Mouse (Mus musculus): ENCODE measurements around the gene Tgds. TPM values are rescaled to one million over a fixed set of nuclear protein-coding genes. Genes with fewer than 3 reads are reported as not detected.

Tgds gene
- polyA plus RNA-seq, 2 experiments = 9.9 to 14.2 TPM

DNA sequence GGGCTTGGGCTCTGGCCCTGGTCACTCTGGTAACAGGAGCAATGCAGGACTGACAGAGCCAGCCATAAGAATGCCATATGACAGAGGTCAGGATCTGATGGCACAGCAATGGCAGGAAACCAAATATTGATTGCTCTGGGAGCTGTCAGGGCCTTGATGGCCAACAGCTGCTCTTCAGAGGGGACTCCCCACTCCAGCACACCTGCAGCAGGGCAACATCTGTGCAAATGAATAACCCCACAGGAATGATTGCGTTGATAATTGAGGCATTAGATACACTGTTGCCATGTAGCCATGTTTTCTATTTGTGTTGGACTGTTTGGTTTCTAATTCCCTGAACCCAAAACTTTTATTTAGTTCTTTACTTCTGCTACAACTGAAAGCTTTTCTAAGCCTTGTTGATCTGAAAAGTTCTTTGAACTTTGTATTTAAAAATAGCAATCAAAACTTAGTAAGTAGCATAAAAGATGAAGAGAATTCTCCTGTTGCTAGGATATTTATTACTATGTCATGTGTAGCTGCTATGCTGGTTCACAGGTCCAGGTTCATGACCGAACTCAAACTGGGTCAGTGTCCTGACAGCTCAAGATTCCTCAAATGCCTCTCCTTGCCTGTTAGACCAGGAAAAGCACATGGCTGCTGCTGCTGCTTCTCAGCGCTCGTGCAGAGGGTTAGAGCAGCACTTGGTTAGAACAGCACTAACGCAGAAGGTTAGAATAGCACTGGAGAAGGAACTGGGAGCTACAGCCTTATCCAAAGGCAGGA, 46.1 kb downstream of the Tgds start:
- ATAC-seq (ENCODE audit: insufficient read depth) (no peak), DNase-seq (ENCODE audit: low read depth in 3 of 3, low spot score in 3 of 3) (no peak)
- no peak overlapping the region for H3K9ac ChIP-seq (replicated peaks)
- TF ChIP-seq CTCF (IDR thresholded peaks at IDR 0.05; ENCODE audit: low read depth) (no peak), EP300 (IDR thresholded peaks at IDR 0.05; ENCODE audit: low read depth) (no peak)
- no peaks in the 10 kb centered on the region for H3K9me3 ChIP-seq (ENCODE audit: control insufficient read depth, low read length)
- WGBS (ENCODE audit: insufficient replicate concordance) = 52% methylated on average over 5 of the region's 5 CpGs
- H3K27ac ChIP-seq = no peak overlapping the region
- no peaks in the 10 kb centered on the region for H3K27me3 ChIP-seq (ENCODE audit: control insufficient read depth, insufficient read depth, low read length)
- H3K4me2 ChIP-seq (ENCODE audit: low read depth) = no peak overlapping the region
- peaks cover 5 to 6% of the 10 kb centered on the region in 2 experiments; a peak in 3 of 4 replicates for H3K4me1 ChIP-seq (replicated peaks; ENCODE audit: control insufficient read depth in 2 of 2, insufficient read depth in 2 of 2, low read length in 1 of 2)
- no peak overlapping the region for H3K4me3 ChIP-seq (ENCODE audit: insufficient read depth in 1 of 2, low read depth in 2 of 2, low read length in 2 of 2)
- no peaks in the 10 kb centered on the region for H3K36me3 ChIP-seq (replicated peaks; ENCODE audit: control insufficient read depth, insufficient read depth, low read depth)

DNA sequence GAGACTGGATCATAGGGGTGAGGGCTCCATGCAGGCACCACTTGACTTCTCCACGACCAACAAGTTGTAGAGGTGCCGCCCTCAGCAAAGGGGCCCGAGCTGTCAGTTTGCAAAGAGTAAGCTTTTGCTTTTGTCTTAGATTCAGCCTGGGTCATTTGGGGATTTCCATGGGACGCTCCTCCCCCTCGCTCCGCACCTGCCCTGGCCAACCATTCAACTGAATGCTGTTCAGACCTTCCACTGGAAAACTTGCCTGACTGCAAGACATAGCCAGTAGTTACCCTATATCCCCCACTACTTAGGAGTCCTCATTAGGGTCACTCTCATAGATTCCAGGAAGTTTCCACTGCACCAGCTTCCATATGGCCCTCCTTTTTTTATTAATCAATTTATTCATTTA, 48.7 kb downstream of the Tgds start:
- no peak for TF ChIP-seq EP300 (IDR thresholded peaks at IDR 0.05; ENCODE audit: low read depth)
- no peak for TF ChIP-seq CTCF (IDR thresholded peaks at IDR 0.05; ENCODE audit: low read depth)
- no peak for DNase-seq (ENCODE audit: low read depth in 3 of 3, low spot score in 3 of 3)
- Histone ChIP-seq H3K4me1 (replicated peaks; ENCODE audit: control insufficient read depth in 2 of 2, insufficient read depth in 2 of 2, low read length in 1 of 2) (peaks cover 5% of the 10 kb centered on the region in 2 experiments; a peak in 2 of 4 replicates), H3K27me3 (ENCODE audit: control insufficient read depth, insufficient read depth, low read length) (no peaks in the 10 kb centered on the region), H3K4me2 (ENCODE audit: low read depth) (no peak overlapping the region), H3K9me3 (ENCODE audit: control insufficient read depth, low read length) (no peaks in the 10 kb centered on the region), H3K9ac (replicated peaks) (no peak overlapping the region), H3K27ac (no peak overlapping the region), H3K4me3 (ENCODE audit: insufficient read depth in 1 of 2, low read depth in 2 of 2, low read length in 2 of 2) (no peak overlapping the region), H3K36me3 (replicated peaks; ENCODE audit: control insufficient read depth, insufficient read depth, low read depth) (no peaks in the 10 kb centered on the region)
- ATAC-seq (ENCODE audit: insufficient read depth) = no peak
- WGBS (ENCODE audit: insufficient replicate concordance) = 76% methylated on average over 6 of the region's 6 CpGs

DNA sequence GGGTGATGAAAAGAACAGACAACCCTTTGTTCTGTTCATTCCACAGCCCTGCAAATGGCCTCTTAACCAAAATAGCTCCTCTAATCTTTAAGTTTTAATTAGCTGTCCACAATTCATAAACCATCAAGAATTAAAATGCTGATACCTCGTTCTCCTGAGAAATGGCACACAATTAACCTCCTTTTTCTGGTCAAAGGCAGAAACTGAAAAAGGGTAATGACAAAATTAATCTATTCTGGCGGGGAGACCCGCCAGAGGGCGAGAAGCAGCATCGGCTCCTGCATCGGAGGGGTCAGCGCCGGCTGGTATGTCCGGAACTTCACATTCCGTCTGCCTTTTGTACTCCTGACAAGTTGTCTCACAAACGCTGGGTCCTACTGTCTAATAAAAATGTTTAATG, 51.9 kb downstream of the Tgds start:
- H3K9me3 ChIP-seq (ENCODE audit: control insufficient read depth, low read length) = no peaks in the 10 kb centered on the region
- no peak overlapping the region for H3K4me2 ChIP-seq (ENCODE audit: low read depth)
- no peak overlapping the region for H3K27ac ChIP-seq
- TF ChIP-seq CTCF (IDR thresholded peaks at IDR 0.05; ENCODE audit: low read depth) = no peak
- no peak for TF ChIP-seq EP300 (IDR thresholded peaks at IDR 0.05; ENCODE audit: low read depth)
- no peaks in the 10 kb centered on the region for H3K27me3 ChIP-seq (ENCODE audit: control insufficient read depth, insufficient read depth, low read length)
- DNase-seq (ENCODE audit: low read depth in 3 of 3, low spot score in 3 of 3) = no peak
- no peak for ATAC-seq (ENCODE audit: insufficient read depth)
- no peak overlapping the region for H3K9ac ChIP-seq (replicated peaks)
- H3K4me3 ChIP-seq (ENCODE audit: insufficient read depth in 1 of 2, low read depth in 2 of 2, low read length in 2 of 2) = no peak overlapping the region
- no peaks in the 10 kb centered on the region for H3K4me1 ChIP-seq (replicated peaks; ENCODE audit: control insufficient read depth in 2 of 2, insufficient read depth in 2 of 2, low read length in 1 of 2)
- no peaks in the 10 kb centered on the region for H3K36me3 ChIP-seq (replicated peaks; ENCODE audit: control insufficient read depth, insufficient read depth, low read depth)
- WGBS (ENCODE audit: insufficient replicate concordance) = 71% methylated on average over 11 of the region's 11 CpGs

DNA sequence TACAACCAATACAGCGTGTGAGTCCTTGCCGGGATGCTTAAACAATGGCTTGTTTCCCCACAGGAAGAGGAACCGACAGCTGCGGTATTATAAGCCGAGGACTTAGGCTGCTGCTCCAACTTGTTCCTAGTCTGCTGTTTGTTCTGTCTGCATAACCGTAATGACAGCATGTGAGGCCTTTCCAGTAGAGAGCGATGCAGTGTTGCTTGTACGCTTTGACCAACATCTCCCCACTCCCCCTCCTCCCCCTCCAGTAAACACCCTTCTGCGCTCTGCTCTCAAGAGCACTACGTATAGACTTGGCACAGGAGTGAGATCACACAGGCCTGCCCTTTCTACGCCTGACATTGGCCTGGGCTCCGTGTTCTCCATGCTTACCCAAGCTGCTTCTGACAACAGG, 62.5 kb downstream of the Tgds start:
- H3K4me2 ChIP-seq (ENCODE audit: low read depth) = no peak overlapping the region
- ATAC-seq (ENCODE audit: insufficient read depth) (no peak), DNase-seq (ENCODE audit: low read depth in 3 of 3, low spot score in 3 of 3) (no peak)
- WGBS (ENCODE audit: insufficient replicate concordance) = 28% methylated on average over 12 of the region's 12 CpGs
- H3K9me3 ChIP-seq (ENCODE audit: control insufficient read depth, low read length) = no peaks in the 10 kb centered on the region
- no peak overlapping the region for H3K27ac ChIP-seq
- H3K36me3 ChIP-seq (replicated peaks; ENCODE audit: control insufficient read depth, insufficient read depth, low read depth) = no peaks in the 10 kb centered on the region
- no peak overlapping the region for H3K4me3 ChIP-seq (ENCODE audit: insufficient read depth in 1 of 2, low read depth in 2 of 2, low read length in 2 of 2)
- no peak overlapping the region for H3K9ac ChIP-seq (replicated peaks)
- H3K27me3 ChIP-seq (ENCODE audit: control insufficient read depth, insufficient read depth, low read length) = no peaks in the 10 kb centered on the region
- TF ChIP-seq EP300 (IDR thresholded peaks at IDR 0.05; ENCODE audit: low read depth) (no peak), CTCF (IDR thresholded peaks at IDR 0.05; ENCODE audit: low read depth) (no peak)
- no peaks in the 10 kb centered on the region for H3K4me1 ChIP-seq (replicated peaks; ENCODE audit: control insufficient read depth in 2 of 2, insufficient read depth in 2 of 2, low read length in 1 of 2)

DNA sequence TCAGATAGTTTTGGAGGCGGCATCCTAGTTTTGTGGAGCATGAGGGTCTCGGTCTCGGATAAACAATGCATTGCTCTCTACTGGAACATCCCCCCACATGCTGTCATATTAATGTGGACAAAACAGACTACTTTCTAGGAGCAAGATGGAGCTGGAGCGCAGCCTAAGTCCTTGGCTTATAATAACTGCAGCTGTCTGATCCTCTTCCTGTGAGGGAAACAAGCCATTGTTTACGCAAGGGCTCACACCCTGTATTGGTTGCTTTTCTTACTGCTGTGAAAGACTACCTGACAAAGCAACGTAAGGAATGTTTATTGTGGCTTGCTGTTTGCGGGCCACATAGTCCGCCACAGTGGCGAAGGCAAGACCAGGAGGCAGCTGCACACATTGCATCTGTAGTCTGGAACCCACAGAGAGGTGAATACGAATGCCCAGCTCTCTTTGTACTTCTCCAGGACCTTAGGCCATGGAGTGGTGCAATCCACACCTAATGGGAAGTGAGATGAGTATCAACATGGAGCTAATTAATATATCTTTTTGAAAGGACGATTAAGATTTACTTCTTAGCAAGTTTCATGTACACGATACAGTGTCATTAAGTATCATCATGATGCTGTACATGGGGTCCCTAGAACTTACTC, 63.0 kb downstream of the Tgds start:
- H3K4me1 ChIP-seq (replicated peaks; ENCODE audit: control insufficient read depth in 2 of 2, insufficient read depth in 2 of 2, low read length in 1 of 2) = no peaks in the 10 kb centered on the region
- H3K36me3 ChIP-seq (replicated peaks; ENCODE audit: control insufficient read depth, insufficient read depth, low read depth) = no peaks in the 10 kb centered on the region
- H3K27ac ChIP-seq = no peak overlapping the region
- ATAC-seq (ENCODE audit: insufficient read depth) = no peak
- no peak for DNase-seq (ENCODE audit: low read depth in 3 of 3, low spot score in 3 of 3)
- 70% methylated on average over 12 of the region's 12 CpGs for WGBS (ENCODE audit: insufficient replicate concordance)
- no peaks in the 10 kb centered on the region for H3K9me3 ChIP-seq (ENCODE audit: control insufficient read depth, low read length)
- no peak overlapping the region for H3K4me3 ChIP-seq (ENCODE audit: insufficient read depth in 1 of 2, low read depth in 2 of 2, low read length in 2 of 2)
- H3K9ac ChIP-seq (replicated peaks) = no peak overlapping the region
- no peaks in the 10 kb centered on the region for H3K27me3 ChIP-seq (ENCODE audit: control insufficient read depth, insufficient read depth, low read length)
- no peak for TF ChIP-seq EP300 (IDR thresholded peaks at IDR 0.05; ENCODE audit: low read depth)
- TF ChIP-seq CTCF (IDR thresholded peaks at IDR 0.05; ENCODE audit: low read depth) = no peak
- H3K4me2 ChIP-seq (ENCODE audit: low read depth) = no peak overlapping the region

Other genes with a start within 250 kb of the Tgds start
- gene Dct, start 80.5 kb downstream of the Tgds start, polyA plus RNA-seq (2012; rRNA removed) = 0.03 and 0.04 TPM in 2 replicates
- gene Dct, start 80.5 kb downstream of the Tgds start, polyA plus RNA-seq (2014; fragmentation: Nextera tagmentation; extraction: Ambion mirVana) = 0.11 and 0.33 TPM in 2 replicates
- gene Gpr180, start 4.4 kb upstream of the Tgds start, polyA plus RNA-seq (2012; rRNA removed) = 5.8 and 6.1 TPM in 2 replicates
- 9.6 and 9.9 TPM in 2 replicates for gene Gpr180, start 4.4 kb upstream of the Tgds start, polyA plus RNA-seq (2014; fragmentation: Nextera tagmentation; extraction: Ambion mirVana)
- gene Sox21, start 104.3 kb upstream of the Tgds start, polyA plus RNA-seq (2012; rRNA removed) = 0.01 TPM in 1 of 2 replicates, not detected in the other
- gene Sox21, start 104.3 kb upstream of the Tgds start, polyA plus RNA-seq (2014; fragmentation: Nextera tagmentation; extraction: Ambion mirVana) = not detected in 2 replicates
- gene Gm9376, start 134.2 kb upstream of the Tgds start, polyA plus RNA-seq (2012; rRNA removed) = not detected in 2 replicates
- not detected in 2 replicates for gene Gm9376, start 134.2 kb upstream of the Tgds start, polyA plus RNA-seq (2014; fragmentation: Nextera tagmentation; extraction: Ambion mirVana)